Mouse (Mus musculus) liver, embryonic 15.5 days (tissue): ENCODE data around the gene Magi2. TPM values are rescaled to one million over a fixed set of nuclear protein-coding genes. Genes with fewer than 3 reads are reported as not detected.

ENCODE experiments used
- ATAC-seq: fragments of 200-750 bp; cut with Nextera tagmentation; 2 replicates; pipeline ENCODE4 v1.8.0; 2017; ENCODE audit warnings: moderate number of reproducible peaks, mild to moderate bottlenecking, moderate library complexity; ENCODE audit not compliant: insufficient read depth
- H3K27ac ChIP-seq: fragments of 300-500 bp; sonication (generic); replicated peaks from 2 replicates; pipeline ENCODE4 v1.5.1; 2015; ENCODE audit warnings: mild to moderate bottlenecking, inconsistent platforms
- H3K27me3 ChIP-seq: fragments of 300-500 bp; sonication (generic); 2 replicates; pipeline ENCODE4 v1.6.1; 2015; ENCODE audit warnings: mild to moderate bottlenecking, inconsistent platforms
- H3K36me3 ChIP-seq: fragments of 300-500 bp; sonication (generic); replicated peaks from 2 replicates; pipeline ENCODE4 v1.6.1; 2015; ENCODE audit warnings: moderate library complexity, mild to moderate bottlenecking, inconsistent platforms
- H3K4me1 ChIP-seq: fragments of 300-500 bp; sonication (generic); replicated peaks from 2 replicates; pipeline ENCODE4 v1.6.1; 2015; ENCODE audit warnings: inconsistent platforms
- H3K4me2 ChIP-seq: fragments of 300-500 bp; sonication (generic); 2 replicates; pipeline ENCODE4 v1.6.1; 2015; ENCODE audit warnings: moderate library complexity, mild to moderate bottlenecking, inconsistent platforms
- H3K4me3 ChIP-seq: fragments of 300-500 bp; sonication (generic); replicated peaks from 2 replicates; pipeline ENCODE4 v1.5.1; 2015; ENCODE audit warnings: mild to moderate bottlenecking, inconsistent platforms
- H3K9ac ChIP-seq: fragments of 300-500 bp; sonication (generic); 2 replicates; pipeline ENCODE4 v1.6.1; 2015; ENCODE audit warnings: moderate library complexity, mild to moderate bottlenecking, inconsistent platforms
- H3K9me3 ChIP-seq: fragments of 300-500 bp; sonication (generic); replicated peaks from 2 replicates; pipeline ENCODE4 v1.6.1; 2016; ENCODE audit warnings: inconsistent platforms
- WGBS: fragments of 180-500 bp; shearing (Covaris S2); methylation state at CpG from one replicate; pipeline ENCODE4 v1.1.7; 2015; ENCODE audit warnings: mixed read lengths; ENCODE audit not compliant: insufficient replicate concordance; 5-methylcytosine and 5-hydroxymethylcytosine counted together
- polyA plus RNA-seq: library from polyadenylated mRNA; unstranded; fragments of >200 nt; fragmentation: Nextera tagmentation; extraction: Ambion mirVana; gene quantifications from 2 replicates; pipeline ENCODE4 v1.2.1, GENCODE M21; 2015

Gene Magi2
- polyA plus RNA-seq, 1 experiment from 2014 or later, result 0.13 TPM

- no peak overlapping the region for H3K9ac ChIP-seq
- H3K9me3 ChIP-seq, result no peaks in the 10 kb centered on the region
- no peak overlapping the region for H3K27ac ChIP-seq
- WGBS, result 66% methylated on average over 7 of the region's 7 CpGs
- no peaks in the 10 kb centered on the region for H3K27me3 ChIP-seq
- no peak overlapping the region for H3K4me3 ChIP-seq
- no peak overlapping the region for H3K4me2 ChIP-seq
- no peak for ATAC-seq
- no peaks in the 10 kb centered on the region for H3K4me1 ChIP-seq
- H3K36me3 ChIP-seq, result no peaks in the 10 kb centered on the region
Observed at GRCm38 (mm10) chr5:20010210-20010609, 783.4 kb downstream of the Magi2 start.

DNA sequence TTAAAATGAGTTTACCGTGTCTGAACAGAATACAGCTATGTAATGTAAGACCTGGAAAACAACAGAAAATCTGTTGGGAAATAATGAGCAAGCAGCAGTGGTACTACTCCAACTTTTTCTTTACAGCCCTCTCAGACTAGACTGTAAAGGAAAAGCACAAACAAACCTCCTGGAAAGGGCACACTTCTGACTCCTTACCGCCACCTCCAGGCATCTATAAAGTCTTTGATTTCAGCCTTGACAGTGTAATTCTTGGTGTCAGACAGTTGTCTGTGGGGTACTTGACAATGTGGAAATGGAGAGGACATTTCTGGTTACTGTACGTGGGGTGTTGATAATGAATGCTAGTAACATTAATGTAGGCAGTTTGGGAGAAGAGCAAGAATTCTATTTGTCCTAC, 791.2 kb downstream of the Magi2 start:
- Histone ChIP-seq H3K36me3 (no peaks in the 10 kb centered on the region), H3K9me3 (no peaks in the 10 kb centered on the region), H3K27me3 (no peaks in the 10 kb centered on the region), H3K27ac (no peak overlapping the region), H3K4me1 (no peaks in the 10 kb centered on the region), H3K9ac (no peak overlapping the region), H3K4me2 (no peak overlapping the region), H3K4me3 (no peak overlapping the region)
- 56% methylated on average over 3 of the region's 3 CpGs for WGBS
- no peak for ATAC-seq

- no peak for ATAC-seq
- no peaks in the 10 kb centered on the region for H3K27me3 ChIP-seq
- H3K9ac ChIP-seq, result no peak overlapping the region
- H3K4me1 ChIP-seq, result no peaks in the 10 kb centered on the region
- H3K9me3 ChIP-seq, result no peaks in the 10 kb centered on the region
- no peak overlapping the region for H3K27ac ChIP-seq
- WGBS, result 41% methylated on average over 3 of the region's 3 CpGs
- no peaks in the 10 kb centered on the region for H3K36me3 ChIP-seq
- no peak overlapping the region for H3K4me3 ChIP-seq
- no peak overlapping the region for H3K4me2 ChIP-seq
Observed at GRCm38 (mm10) chr5:20046649-20047048, 819.8 kb downstream of the Magi2 start.

DNA sequence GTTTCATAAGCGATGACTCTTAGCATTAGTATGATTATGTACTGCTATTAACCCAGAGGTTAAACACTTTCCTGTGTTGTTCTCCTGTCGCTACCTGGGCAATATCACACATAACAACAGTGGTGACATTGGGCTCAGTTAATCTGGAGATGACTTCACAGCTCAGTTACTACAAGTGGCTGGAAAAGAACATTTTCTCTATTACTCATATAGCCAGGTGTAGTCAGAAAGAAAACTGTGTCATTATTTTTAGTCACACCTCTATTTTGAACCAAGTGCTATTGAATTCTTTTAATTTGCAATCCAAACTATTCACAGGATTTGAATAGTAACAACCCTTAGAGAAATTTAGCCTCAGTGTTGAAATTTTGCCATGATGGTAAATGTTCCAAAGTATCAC, 821.5 kb downstream of the Magi2 start:
- Histone ChIP-seq H3K4me1 (no peaks in the 10 kb centered on the region), H3K4me2 (no peak overlapping the region), H3K27me3 (no peaks in the 10 kb centered on the region), H3K36me3 (no peaks in the 10 kb centered on the region), H3K9ac (no peak overlapping the region), H3K27ac (no peak overlapping the region), H3K4me3 (no peak overlapping the region), H3K9me3 (no peaks in the 10 kb centered on the region)
- ATAC-seq, result no peak
- WGBS, result 62% methylated on average over 2 of the region's 2 CpGs

DNA sequence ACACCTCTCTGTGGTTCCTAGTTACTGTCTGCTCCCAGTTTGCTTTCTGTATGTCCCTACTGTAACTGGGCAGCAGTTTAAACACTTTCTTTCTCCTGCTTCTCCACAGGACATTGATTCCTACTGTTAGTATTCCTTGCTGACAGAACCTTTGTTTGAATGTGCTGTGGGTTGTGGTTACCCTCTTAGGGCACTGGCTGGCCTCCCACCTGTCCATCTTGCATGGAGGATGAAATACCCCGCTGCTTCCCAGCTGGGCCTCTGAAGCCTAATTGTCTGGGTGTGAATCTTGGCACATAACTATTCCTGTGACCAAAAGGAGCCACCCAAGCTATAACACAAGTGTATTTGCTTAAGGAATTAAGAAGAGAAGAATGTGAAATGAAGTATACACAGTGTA, 823.4 kb downstream of the Magi2 start:
- Histone ChIP-seq H3K4me3 (no peak overlapping the region), H3K9ac (no peak overlapping the region), H3K4me1 (no peaks in the 10 kb centered on the region), H3K27me3 (no peaks in the 10 kb centered on the region), H3K9me3 (no peaks in the 10 kb centered on the region), H3K27ac (no peak overlapping the region), H3K36me3 (no peaks in the 10 kb centered on the region), H3K4me2 (no peak overlapping the region)
- WGBS, result 40% methylated on average over 1 of the region's 1 CpGs
- no peak for ATAC-seq

GRCm38 (mm10) chr5:20055000-20055399, 828.2 kb downstream of the Magi2 start:
- 76% methylated on average over 1 of the region's 1 CpGs for WGBS
- no peak overlapping the region for H3K27ac ChIP-seq
- no peaks in the 10 kb centered on the region for H3K36me3 ChIP-seq
- no peaks in the 10 kb centered on the region for H3K9me3 ChIP-seq
- ATAC-seq, result no peak
- H3K4me3 ChIP-seq, result no peak overlapping the region
- H3K9ac ChIP-seq, result no peak overlapping the region
- no peak overlapping the region for H3K4me2 ChIP-seq
- no peaks in the 10 kb centered on the region for H3K27me3 ChIP-seq
- no peaks in the 10 kb centered on the region for H3K4me1 ChIP-seq

DNA sequence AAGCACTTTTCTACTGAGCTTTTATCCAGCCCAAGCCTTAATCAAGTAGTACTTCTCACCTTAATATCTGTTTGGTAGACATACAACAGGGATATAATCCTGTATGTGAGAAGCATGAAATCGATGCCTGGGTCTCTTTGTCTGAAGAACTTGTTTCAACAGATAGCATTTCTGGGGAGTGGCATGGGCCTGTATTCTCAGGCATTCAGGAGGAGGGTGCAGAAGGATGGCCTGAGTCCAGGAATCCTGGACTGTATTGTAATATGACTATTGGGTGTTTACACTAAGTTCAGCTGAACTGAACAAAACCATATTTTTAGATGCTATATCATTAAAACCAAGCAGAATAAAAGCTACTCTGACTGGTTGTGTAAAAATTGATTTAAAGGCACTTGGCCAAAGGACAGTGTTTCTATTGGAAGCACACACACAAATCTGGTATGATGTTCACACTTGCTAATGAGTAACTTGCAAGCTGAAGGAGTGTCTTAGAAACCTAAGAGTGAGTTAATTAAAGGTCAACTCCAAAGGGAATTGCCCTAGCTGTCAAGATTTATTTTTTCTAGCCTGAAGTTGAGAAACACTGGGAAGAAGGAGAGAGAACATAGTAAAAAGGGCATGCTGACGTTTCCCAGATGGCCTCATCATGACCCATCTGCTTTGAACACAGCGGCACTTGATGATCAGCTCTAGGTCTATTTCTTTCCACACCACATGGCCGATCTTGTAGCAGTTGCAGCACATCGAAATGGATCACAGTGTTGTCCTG, 829.4 kb downstream of the Magi2 start:
- no peak overlapping the region for H3K4me3 ChIP-seq
- no peak overlapping the region for H3K27ac ChIP-seq
- no peak for ATAC-seq
- no peaks in the 10 kb centered on the region for H3K36me3 ChIP-seq
- H3K4me2 ChIP-seq, result no peak overlapping the region
- no peaks in the 10 kb centered on the region for H3K9me3 ChIP-seq
- H3K27me3 ChIP-seq, result no peaks in the 10 kb centered on the region
- no peak overlapping the region for H3K9ac ChIP-seq
- 48% methylated on average over 5 of the region's 5 CpGs for WGBS
- no peaks in the 10 kb centered on the region for H3K4me1 ChIP-seq

GRCm38 (mm10) chr5:20056856-20057255, 830.0 kb downstream of the Magi2 start:
- H3K9me3 ChIP-seq, result no peaks in the 10 kb centered on the region
- ATAC-seq, result no peak
- H3K9ac ChIP-seq, result no peak overlapping the region
- no peaks in the 10 kb centered on the region for H3K27me3 ChIP-seq
- H3K4me2 ChIP-seq, result no peak overlapping the region
- H3K36me3 ChIP-seq, result no peaks in the 10 kb centered on the region
- WGBS, result 53% methylated on average over 2 of the region's 2 CpGs
- H3K27ac ChIP-seq, result no peak overlapping the region
- H3K4me1 ChIP-seq, result no peaks in the 10 kb centered on the region
- H3K4me3 ChIP-seq, result no peak overlapping the region

DNA sequence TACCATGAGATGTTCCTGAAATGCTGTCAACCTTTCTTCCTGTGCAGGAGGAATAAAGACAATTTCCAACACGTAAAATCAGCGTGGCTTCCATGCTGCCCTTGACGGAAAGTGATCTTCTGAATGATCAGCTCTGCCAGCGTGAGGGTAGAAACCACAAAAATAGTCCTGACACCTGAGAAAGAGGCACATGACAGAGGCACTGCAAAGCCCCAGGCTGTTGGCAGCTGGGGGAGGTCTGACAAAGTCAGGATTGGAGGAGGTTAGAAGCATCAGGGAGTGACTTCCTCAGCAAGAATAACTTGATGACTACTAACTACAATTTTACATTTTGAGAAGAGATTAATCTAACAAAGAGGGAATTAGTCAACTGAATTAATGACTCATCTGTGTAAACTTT, 835.2 kb downstream of the Magi2 start:
- Histone ChIP-seq H3K4me1 (no peaks in the 10 kb centered on the region), H3K27ac (no peak overlapping the region), H3K4me2 (no peak overlapping the region), H3K27me3 (no peaks in the 10 kb centered on the region), H3K9me3 (no peaks in the 10 kb centered on the region), H3K9ac (no peak overlapping the region), H3K4me3 (no peak overlapping the region), H3K36me3 (no peaks in the 10 kb centered on the region)
- WGBS, result 37% methylated on average over 4 of the region's 4 CpGs
- no peak for ATAC-seq

DNA sequence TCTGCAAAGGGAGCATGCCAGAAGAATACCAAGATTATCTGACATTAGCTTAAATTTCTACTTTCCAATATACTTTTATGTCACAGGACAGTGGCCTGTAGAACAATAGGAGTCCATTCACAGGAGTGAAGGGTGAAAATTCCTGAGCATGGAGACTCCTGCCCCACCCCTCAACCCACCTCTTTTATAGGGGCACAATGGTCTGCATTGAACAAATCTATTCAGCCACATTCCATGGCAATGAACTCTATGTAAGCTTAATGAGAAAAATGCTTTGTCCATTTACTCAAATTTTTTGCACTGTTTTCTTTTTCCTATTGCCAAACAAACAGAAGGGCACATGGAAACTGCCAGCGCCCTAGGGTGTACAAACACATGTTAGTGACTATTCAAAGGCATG, 838.2 kb downstream of the Magi2 start:
- Histone ChIP-seq H3K4me1 (no peaks in the 10 kb centered on the region), H3K4me2 (no peak overlapping the region), H3K4me3 (no peak overlapping the region), H3K27ac (no peak overlapping the region), H3K9ac (no peak overlapping the region), H3K9me3 (no peaks in the 10 kb centered on the region), H3K36me3 (no peaks in the 10 kb centered on the region), H3K27me3 (no peaks in the 10 kb centered on the region)
- WGBS, result 61% methylated on average over 1 of the region's 1 CpGs
- ATAC-seq, result no peak

GRCm38 (mm10) chr5:20068496-20068895, 841.7 kb downstream of the Magi2 start:
- Histone ChIP-seq H3K4me2 (no peak overlapping the region), H3K36me3 (no peaks in the 10 kb centered on the region), H3K27ac (no peak overlapping the region), H3K9me3 (no peaks in the 10 kb centered on the region), H3K4me3 (no peak overlapping the region), H3K27me3 (no peaks in the 10 kb centered on the region), H3K4me1 (no peaks in the 10 kb centered on the region), H3K9ac (no peak overlapping the region)
- no peak for ATAC-seq
- WGBS, result 56% methylated on average over 1 of the region's 1 CpGs

GRCm38 (mm10) chr5:20068921-20069486, 842.2 kb downstream of the Magi2 start:
- ATAC-seq, result no peak
- 50% methylated on average over 3 of the region's 3 CpGs for WGBS
- H3K27me3 ChIP-seq, result no peaks in the 10 kb centered on the region
- no peaks in the 10 kb centered on the region for H3K4me1 ChIP-seq
- no peaks in the 10 kb centered on the region for H3K9me3 ChIP-seq
- no peak overlapping the region for H3K27ac ChIP-seq
- no peaks in the 10 kb centered on the region for H3K36me3 ChIP-seq
- H3K4me2 ChIP-seq, result no peak overlapping the region
- H3K9ac ChIP-seq, result no peak overlapping the region
- H3K4me3 ChIP-seq, result no peak overlapping the region
